Mouse (Mus musculus) kidney, adult 2 months (tissue): ENCODE data around the gene Ceacam15. TPM values are rescaled to one million over a fixed set of nuclear protein-coding genes. Genes with fewer than 3 reads are reported as not detected.
"Not testable (repeated sequence)": the region's sequence is repeated elsewhere in the genome, so short reads cannot be mapped to it uniquely, and the experiment has no call there.

Source experiments
- DNase-seq: peaks from one replicate; pipeline ENCODE4 v3.0.0; 2021
- H3K27ac ChIP-seq: fragments of 200-500 bp; 2 replicates; pipeline ENCODE4 v1.5.1; 2012; ENCODE audit warnings: low read depth, low read length, control low read depth, inconsistent platforms; ENCODE audit not compliant: insufficient read depth
- H3K27me3 ChIP-seq: fragments of 200-500 bp; replicated peaks from 2 replicates; pipeline ENCODE4 v1.6.1; 2012; ENCODE audit warnings: mild to moderate bottlenecking, moderate library complexity, low read length, inconsistent platforms; ENCODE audit not compliant: control insufficient read depth, insufficient read depth
- H3K36me3 ChIP-seq: fragments of 200-500 bp; 2 replicates; pipeline ENCODE4 v1.6.1; 2012; ENCODE audit warnings: mild to moderate bottlenecking, moderate library complexity, low read length, inconsistent platforms; ENCODE audit not compliant: control insufficient read depth, insufficient read depth
- H3K4me1 ChIP-seq: fragments of 200-500 bp; 2 replicates; pipeline ENCODE4 v1.6.1; 2011; ENCODE audit warnings: low read length; ENCODE audit not compliant: control insufficient read depth, insufficient read depth
- H3K4me3 ChIP-seq: fragments of 200-500 bp; 2 replicates; pipeline ENCODE4 v1.5.1; 2011; ENCODE audit warnings: mild to moderate bottlenecking, low read depth, low read length, control low read depth; ENCODE audit not compliant: insufficient read depth
- CTCF ChIP-seq: fragments of 200-500 bp; conservative IDR thresholded peaks from 2 replicates; pipeline ENCODE4 v1.5.1; 2011; ENCODE audit warnings: low read depth, mild to moderate bottlenecking, control low read depth, low read length, moderate library complexity, mixed read lengths; ENCODE audit not compliant: insufficient read depth, insufficient read length
- POLR2A ChIP-seq: fragments of 200-500 bp; IDR thresholded peaks from one replicate; pipeline ENCODE4 v1.6.1; 2011; ENCODE audit warnings: low read depth, low read length, control low read depth
- WGBS: fragments of 180-500 bp; shearing (Covaris S2); methylation state at CpG from one replicate; pipeline ENCODE4 v1.1.7; 2018; 5-methylcytosine and 5-hydroxymethylcytosine counted together
- polyA plus RNA-seq: library from polyadenylated mRNA; depleted of rRNA; stranded (reverse); fragments of >200 nt; gene quantifications from 2 replicates; pipeline ENCODE4 v1.2.3, GENCODE M21; 2012

The Ceacam15 gene
- polyA plus RNA-seq, 1 experiment, result not detected

DNA sequence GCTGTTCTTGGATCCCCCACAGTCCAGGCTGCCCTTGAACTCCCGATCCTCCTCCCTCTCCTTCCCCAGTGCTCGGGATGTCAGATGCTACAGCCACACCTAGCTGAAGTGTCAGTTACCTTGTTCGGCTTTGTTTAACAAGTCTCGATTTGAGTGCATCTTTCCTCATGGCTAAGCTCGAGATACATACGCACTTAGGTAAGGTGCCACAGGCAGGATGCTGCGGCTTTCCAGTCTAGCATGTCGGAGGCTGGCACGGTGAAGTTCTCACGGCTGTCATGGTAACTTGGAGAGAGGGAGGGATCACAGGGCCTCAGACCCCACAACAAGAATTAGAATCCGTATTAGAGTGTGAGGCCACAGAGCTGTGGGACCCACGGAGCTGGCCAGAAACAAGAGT lies 31.2 kb downstream of the Ceacam15 start:
- DNase-seq, result no peak
- 76% methylated on average over 12 of the region's 12 CpGs for WGBS

DNA sequence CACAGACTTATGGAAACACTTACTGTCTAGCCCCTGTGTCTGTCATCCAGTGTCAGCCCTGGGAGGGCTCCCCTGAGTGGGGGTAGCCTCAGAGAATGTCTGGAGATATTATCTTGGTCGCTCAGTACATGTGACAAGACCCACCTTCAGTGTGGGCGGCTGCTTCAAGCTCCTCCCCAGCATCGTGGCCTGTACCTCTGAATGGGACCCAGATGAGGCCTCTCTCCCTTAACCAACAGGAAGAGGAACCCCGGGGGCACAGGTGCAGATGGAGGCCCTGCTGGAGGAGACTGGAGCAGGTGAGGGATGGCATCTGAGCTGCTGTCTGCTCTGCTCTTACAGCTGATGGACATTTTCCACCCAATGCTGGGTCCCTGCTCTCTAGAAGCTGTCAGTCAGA lies 32.4 kb downstream of the Ceacam15 start:
- WGBS, result 46% methylated on average over 4 of the region's 4 CpGs
- H3K36me3 ChIP-seq, DNase-seq, H3K4me3 ChIP-seq, H3K27me3 ChIP-seq, H3K27ac ChIP-seq, H3K4me1 ChIP-seq: not testable (repeated sequence)

More for the DNA sequence above, 31.2 kb downstream of the Ceacam15 start:
- no peak overlapping the region for H3K27ac ChIP-seq
- H3K27me3 ChIP-seq, result no peaks in the 10 kb centered on the region
- no peak for TF ChIP-seq POLR2A
- no peak for TF ChIP-seq CTCF
- H3K4me3 ChIP-seq, result no peak overlapping the region
- no peaks in the 10 kb centered on the region for H3K36me3 ChIP-seq
- H3K4me1 ChIP-seq, result no peaks in the 10 kb centered on the region

- Histone ChIP-seq H3K4me1 (no peaks in the 10 kb centered on the region), H3K4me3 (no peak overlapping the region), H3K36me3 (no peaks in the 10 kb centered on the region), H3K27ac (no peak overlapping the region), H3K27me3 (no peaks in the 10 kb centered on the region)
- 45% methylated on average over 3 of the region's 3 CpGs for WGBS
- DNase-seq, result peak; percentile 75
- TF ChIP-seq POLR2A, result no peak
- TF ChIP-seq CTCF, result no peak
These were observed 36.5 kb downstream of the Ceacam15 start for GRCm38 (mm10) chr7:16639028-16639427.

GRCm38 (mm10) chr7:16635116-16635515 lies 40.4 kb downstream of the Ceacam15 start:
- TF ChIP-seq POLR2A (no peak), CTCF (no peak)
- no peaks in the 10 kb centered on the region for H3K36me3 ChIP-seq
- no peak overlapping the region for H3K27ac ChIP-seq
- no peak for DNase-seq
- WGBS, result 56% methylated on average over 3 of the region's 3 CpGs
- no peaks in the 10 kb centered on the region for H3K4me1 ChIP-seq
- H3K4me3 ChIP-seq, result no peak overlapping the region
- no peaks in the 10 kb centered on the region for H3K27me3 ChIP-seq

GRCm38 (mm10) chr7:16633913-16634312 lies 41.6 kb downstream of the Ceacam15 start:
- 13% methylated on average over 10 of the region's 10 CpGs for WGBS
- not testable (repeated sequence) for H3K27me3 ChIP-seq, DNase-seq, H3K4me3 ChIP-seq, H3K27ac ChIP-seq, H3K4me1 ChIP-seq, H3K36me3 ChIP-seq

DNA sequence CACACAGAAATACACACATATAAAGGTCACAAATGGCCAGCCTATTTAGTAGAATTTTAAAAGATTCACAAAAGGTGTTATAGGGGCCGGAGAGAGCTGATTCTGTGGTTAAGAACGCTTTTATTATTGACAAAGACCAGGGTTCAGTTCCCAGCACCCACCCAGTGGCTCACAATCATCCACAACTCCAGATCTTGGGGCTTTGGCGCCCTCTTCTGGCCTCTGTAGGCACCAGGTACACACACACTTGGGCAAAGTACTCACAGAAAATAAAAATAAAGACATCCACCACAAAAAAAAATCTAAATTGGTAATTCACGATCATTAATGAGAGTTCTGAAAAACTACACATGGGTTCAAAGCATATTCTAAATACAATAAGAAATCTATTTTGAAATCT lies 43.6 kb downstream of the Ceacam15 start:
- no peaks in the 10 kb centered on the region for H3K36me3 ChIP-seq
- no peak overlapping the region for H3K27ac ChIP-seq
- DNase-seq, result no peak
- 0 out of 2 replicates have a peak, but pooled peaks have one; percentile 0 for TF ChIP-seq CTCF
- no peak for TF ChIP-seq POLR2A
- H3K4me1 ChIP-seq, result no peaks in the 10 kb centered on the region
- WGBS, result 73% methylated on average over 4 of the region's 4 CpGs
- no peaks in the 10 kb centered on the region for H3K27me3 ChIP-seq
- H3K4me3 ChIP-seq, result no peak overlapping the region

DNA sequence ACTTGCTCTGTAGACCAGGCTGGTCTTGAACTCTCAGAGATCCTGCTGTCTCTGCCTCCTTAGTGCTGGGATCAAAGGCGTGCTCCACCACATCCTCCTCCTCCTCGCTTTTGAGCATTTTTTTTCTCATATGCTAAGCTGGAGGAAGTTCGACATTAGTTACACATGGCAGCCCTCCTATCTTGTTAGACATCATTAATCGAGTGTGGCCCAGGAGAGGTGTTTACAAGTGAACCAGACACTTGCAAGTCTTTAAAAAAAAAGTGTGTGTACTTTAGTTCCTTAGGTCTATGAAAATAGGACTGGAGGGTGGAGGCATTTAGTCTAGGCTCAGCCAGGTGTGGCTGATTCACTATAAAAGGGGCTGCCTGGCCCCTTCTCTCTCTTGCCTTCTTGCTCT lies 44.5 kb downstream of the Ceacam15 start:
- Histone ChIP-seq H3K4me1 (no peaks in the 10 kb centered on the region), H3K36me3 (no peaks in the 10 kb centered on the region), H3K4me3 (no peak overlapping the region), H3K27ac (no peak overlapping the region), H3K27me3 (no peaks in the 10 kb centered on the region)
- TF ChIP-seq POLR2A (no peak), CTCF (no peak)
- WGBS, result 36% methylated on average over 4 of the region's 4 CpGs
- DNase-seq, result no peak
